In genomic region chr9:22467371-22468169, GRCm38 (mm10) we compare ENCODE assay signal across 7 mouse cellular contexts. TPM values are rescaled to one million over a fixed set of nuclear protein-coding genes. Genes with fewer than 3 reads are reported as not detected.
DNase-seq lines count a peak whose midpoint lies in the region; ATAC-seq and TF ChIP-seq lines count a peak whose summit lies in the region.

No protein-coding gene starts in this region.

- no peak for TF ChIP-seq CTCF in G1E (IDR thresholded peaks at IDR 0.05; ENCODE audit: low read depth, low read length)

- H3K9ac ChIP-seq in embryonic facial prominence, embryonic 13.5 days, result peak overlapping the region; percentile 93

- WGBS in embryonic facial prominence, embryonic 13.5 days, result under 1% methylated on average over 73 of the region's 73 CpGs
- under 1% methylated on average over 72 of the region's 73 CpGs for WGBS in large intestine, adult 2 months

- H3K9me3 ChIP-seq in G1E (replicated peaks), result no peaks in the 10 kb centered on the region
- no peaks in the 10 kb centered on the region for H3K9me3 ChIP-seq in embryonic facial prominence, embryonic 13.5 days

- peak overlapping the region; percentile 87 for H3K27ac ChIP-seq in embryonic facial prominence, embryonic 13.5 days

- H3K36me3 ChIP-seq in G1E (replicated peaks), result peaks cover 38% of the 10 kb centered on the region
- peaks cover 15% of the 10 kb centered on the region for H3K36me3 ChIP-seq in embryonic facial prominence, embryonic 13.5 days

- no peak for ATAC-seq in G1E (ENCODE audit: extremely low read depth, insufficient number of reproducible peaks, low FRiP score, poor library complexity, severe bottlenecking)
- ATAC-seq in embryonic facial prominence, embryonic 13.5 days (ENCODE audit: insufficient number of reproducible peaks, insufficient read depth, low FRiP score, low TSS enrichment, low read depth), result peak; percentile 35; the same call in 1 of the 2 replicates

- no peaks in the 10 kb centered on the region for H3K27me3 ChIP-seq in G1E (ENCODE audit: insufficient read depth, low read length)
- no peaks in the 10 kb centered on the region for H3K27me3 ChIP-seq in embryonic facial prominence, embryonic 13.5 days

- peak overlapping the region; percentile 74 for H3K4me2 ChIP-seq in embryonic facial prominence, embryonic 13.5 days

- peak overlapping the region; percentile 93 for H3K4me3 ChIP-seq in G1E (ENCODE audit: low read depth, low read length)
- peak overlapping the region; percentile 73 for H3K4me3 ChIP-seq in embryonic facial prominence, embryonic 13.5 days

- intact Hi-C loops in heart, postnatal 14 days (cut with DNase I), result no loop called here

- peaks cover 21% of the 10 kb centered on the region for H3K4me1 ChIP-seq in G1E (ENCODE audit: insufficient read depth, low read depth, low read length)
- peaks cover 3% of the 10 kb centered on the region; the same call in 1 of the 2 replicates for H3K4me1 ChIP-seq in embryonic facial prominence, embryonic 13.5 days

- DNase-seq in G1E (ENCODE audit: low spot score), result peak; percentile 33
- DNase-seq in adrenal gland, postnatal 14 days, result peak; percentile 69
- peak; percentile 54 to 67 for DNase-seq in heart, postnatal 14 days
- DNase-seq in large intestine, adult 2 months (ENCODE audit: low read depth, low spot score), result peak; percentile 32
- DNase-seq in lung, postnatal 36 days, result peak; percentile 57
- peak; percentile 50 for DNase-seq in right cerebral cortex, postnatal 14 days

RNA-seq across cellular contexts. Expression of gene Rp9, which starts 2.0 kb away (rescaled TPM):
- 119 and 130 TPM in 2 replicates for total RNA-seq in G1E (2014; fragmentation: Nextera tagmentation)
- total RNA-seq in G1E (2017), result 100 and 113 TPM in 2 replicates
- 104 TPM in 2 replicates for polyA plus RNA-seq in G1E (2012)
- 37.6 and 46.1 TPM in 2 replicates for total RNA-seq in adrenal gland, postnatal 14 days (2021)
- 68.3 and 79.5 TPM in 2 replicates for polyA plus RNA-seq in embryonic facial prominence, embryonic 13.5 days (2015; fragmentation: Nextera tagmentation; extraction: Ambion mirVana)
- total RNA-seq in heart, postnatal 14 days (2021), result 10 to 100 TPM; 39.4 to 39.5 TPM
- 40.7 and 52.2 TPM in 2 replicates for polyA plus RNA-seq in large intestine, adult 2 months (2012; rRNA removed)

RNA-seq across cellular contexts. Expression of gene Bbs9, which starts 7.9 kb away (rescaled TPM):
- total RNA-seq in G1E (2014; fragmentation: Nextera tagmentation) (18.5 and 26.9 TPM in 2 replicates), G1E (2017) (12.8 and 18.4 TPM in 2 replicates)
- polyA plus RNA-seq in G1E (2012), result 1.1 and 3.3 TPM in 2 replicates
- 14.3 and 18.7 TPM in 2 replicates for total RNA-seq in adrenal gland, postnatal 14 days (2021)
- 13.8 and 14.8 TPM in 2 replicates for polyA plus RNA-seq in embryonic facial prominence, embryonic 13.5 days (2015; fragmentation: Nextera tagmentation; extraction: Ambion mirVana)
- total RNA-seq in heart, postnatal 14 days (2021), result 10 to 100 TPM; 13.1 to 14.0 TPM
- 4.2 and 4.8 TPM in 2 replicates for polyA plus RNA-seq in large intestine, adult 2 months (2012; rRNA removed)

RNA-seq across cellular contexts. Expression of gene Gm17545, which starts 13.5 kb away (rescaled TPM):
- total RNA-seq in G1E (2014; fragmentation: Nextera tagmentation) (not detected in 2 replicates), G1E (2017) (not detected in 2 replicates)
- not detected in 2 replicates for polyA plus RNA-seq in G1E (2012)
- total RNA-seq in adrenal gland, postnatal 14 days (2021), result not detected in 2 replicates
- polyA plus RNA-seq in embryonic facial prominence, embryonic 13.5 days (2015; fragmentation: Nextera tagmentation; extraction: Ambion mirVana), result not detected in 2 replicates
- total RNA-seq in heart, postnatal 14 days (2021), result not detected
- polyA plus RNA-seq in large intestine, adult 2 months (2012; rRNA removed), result not detected in 2 replicates

RNA-seq across cellular contexts. Expression of gene 9530077C05Rik, which starts 56.3 kb away (rescaled TPM):
- 5.1 and 10.3 TPM in 2 replicates for total RNA-seq in G1E (2014; fragmentation: Nextera tagmentation)
- 6.8 and 7.9 TPM in 2 replicates for total RNA-seq in G1E (2017)
- 1.3 and 1.8 TPM in 2 replicates for polyA plus RNA-seq in G1E (2012)
- 3.6 and 4.9 TPM in 2 replicates for total RNA-seq in adrenal gland, postnatal 14 days (2021)
- 3.1 and 4.4 TPM in 2 replicates for polyA plus RNA-seq in embryonic facial prominence, embryonic 13.5 days (2015; fragmentation: Nextera tagmentation; extraction: Ambion mirVana)
- under 1 TPM; 0.39 to 0.55 TPM for total RNA-seq in heart, postnatal 14 days (2021)
- 0.26 and 0.66 TPM in 2 replicates for polyA plus RNA-seq in large intestine, adult 2 months (2012; rRNA removed)
